Mouse (Mus musculus) spleen, adult 2 months (tissue): ENCODE data around the gene Fam129c.

Experiments
- CTCF ChIP-seq: fragments of 200-500 bp; IDR thresholded peaks from 2 replicates; pipeline ENCODE4 v1.5.1; 2011; ENCODE audit warnings: mild to moderate bottlenecking, inconsistent platforms; ENCODE audit not compliant: insufficient read depth, insufficient read length, insufficient replicate concordance; ENCODE audit errors: extremely low read depth
- POLR2A ChIP-seq: fragments of 200-500 bp; IDR thresholded peaks from 2 replicates; pipeline ENCODE4 v1.6.1; 2011; ENCODE audit warnings: low read depth, low read length, inconsistent platforms

DNA sequence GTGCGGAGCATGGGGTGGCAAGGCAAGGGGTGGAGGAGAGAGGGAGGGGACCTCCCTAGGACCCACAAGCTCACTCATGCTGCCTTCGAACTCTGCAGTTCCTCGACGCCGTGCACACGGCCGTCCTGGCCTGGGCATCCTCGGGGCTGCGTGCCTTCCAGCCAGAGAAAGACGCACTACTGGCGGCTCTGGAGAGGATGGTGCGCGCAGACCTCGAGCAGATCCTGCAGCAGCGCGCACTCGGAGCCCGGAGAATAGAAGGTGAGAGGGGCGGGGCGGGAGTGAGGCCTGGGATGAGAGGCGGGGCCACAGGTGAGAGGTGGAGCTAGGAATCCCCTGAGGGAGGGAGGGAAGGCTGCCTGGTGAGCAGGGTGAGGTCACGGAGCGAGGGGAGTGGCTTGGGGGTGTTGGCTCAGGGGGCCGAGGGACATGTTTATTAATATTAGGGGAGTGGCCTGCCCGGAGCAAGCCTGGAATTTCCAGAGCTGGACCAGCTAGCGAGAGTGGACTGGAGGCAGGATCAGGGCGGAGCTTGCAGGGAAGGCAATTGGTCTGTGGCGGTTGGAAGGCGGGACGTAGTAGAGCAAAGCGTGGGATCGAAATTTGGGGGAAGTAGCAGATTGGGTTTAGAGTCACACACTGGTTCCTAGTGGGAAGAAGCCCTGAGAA is 5.4 kb downstream of the Fam129c start:
- TF ChIP-seq CTCF = no peak
- TF ChIP-seq POLR2A = no peak
